20 mouse cellular contexts compared by ENCODE assay signal in genomic region chr7:13032541-13032940, GRCm38 (mm10). TPM values are rescaled to one million over a fixed set of nuclear protein-coding genes. Genes with fewer than 3 reads are reported as not detected.
DNase-seq lines count a peak whose midpoint lies in the region; ATAC-seq and TF ChIP-seq lines count a peak whose summit lies in the region.
"Had no signal": no experiment of that assay in that cellular context is flagged by ENCODE, and none has a peak within 500 bp of the region (broad histone marks: within the 10 kb centered on the region; RNA-seq: fewer than 3 reads in every experiment).

No protein-coding gene starts in this region.

- H3K27me3 ChIP-seq in forebrain, embryonic 10.5 days (ENCODE audit: poor library complexity, severe bottlenecking), result no peaks in the 10 kb centered on the region
- no peaks in the 10 kb centered on the region for H3K27me3 ChIP-seq in forebrain, embryonic 11.5 days (ENCODE audit: control insufficient read depth, insufficient read depth, low read length)
- no peaks in the 10 kb centered on the region for H3K27me3 ChIP-seq in intestine, embryonic 15.5 days (replicated peaks)
- H3K27me3 ChIP-seq in intestine, postnatal 0 days (replicated peaks; ENCODE audit: control insufficient read depth, insufficient read depth, low read length), result no peaks in the 10 kb centered on the region
- no peaks in the 10 kb centered on the region for H3K27me3 ChIP-seq in E14TG2a.4 (ENCODE audit: insufficient read depth, low read length)
- H3K27me3 ChIP-seq in limb, embryonic 13.5 days, result no peaks in the 10 kb centered on the region
- H3K27me3 ChIP-seq in thymus, adult 2 months (ENCODE audit: control insufficient read depth, insufficient read depth, low read length), result no peaks in the 10 kb centered on the region
- H3K27me3 ChIP-seq: heart, embryonic 13.5 days; midbrain, embryonic 12.5 days had no signal

- peak; percentile 23 for DNase-seq in forebrain, embryonic 10.5 days (ENCODE audit: extremely low spot score, low spot score)
- no peak for DNase-seq in forebrain, embryonic 11.5 days (ENCODE audit: low spot score)
- DNase-seq in thymus, adult 2 months, result no peak
- DNase-seq: adrenal gland, postnatal 25 days; gastrocnemius, postnatal 14 days; heart, adult 2 months; kidney, adult 18-20 months; kidney, postnatal 4 days; lung, adult 2 months; lung, postnatal 14 days; right cerebral cortex, postnatal 14 days had no signal

- ATAC-seq in forebrain, embryonic 11.5 days (replicated peaks; ENCODE audit: low FRiP score), result no peak
- ATAC-seq in intestine, embryonic 15.5 days, result no peak
- no peak for ATAC-seq in intestine, postnatal 0 days
- ATAC-seq in limb, embryonic 13.5 days (ENCODE audit: low FRiP score, low read depth), result no peak
- ATAC-seq in erythroid progenitor cell, adult 5-6 weeks (replicated peaks; ENCODE audit: low FRiP score, poor library complexity, severe bottlenecking), result no peak
- ATAC-seq: forebrain, embryonic 16.5 days had no signal

- peak overlapping the region; percentile 10; the same call in 1 of the 2 replicates for H3K4me3 ChIP-seq in forebrain, embryonic 10.5 days
- H3K4me3 ChIP-seq in forebrain, embryonic 11.5 days (ENCODE audit: low read depth, low read length), result no peak overlapping the region
- no peak overlapping the region for H3K4me3 ChIP-seq in intestine, embryonic 15.5 days (replicated peaks)
- no peak overlapping the region for H3K4me3 ChIP-seq in intestine, postnatal 0 days (ENCODE audit: low read depth, low read length)
- peak overlapping the region; percentile 89 for H3K4me3 ChIP-seq in E14TG2a.4 (replicated peaks; ENCODE audit: low read length)
- H3K4me3 ChIP-seq in limb, embryonic 13.5 days, result no peak overlapping the region
- H3K4me3 ChIP-seq in thymus, adult 2 months (ENCODE audit: control insufficient read depth, insufficient read depth, low read length), result no peak overlapping the region
- H3K4me3 ChIP-seq: heart, adult 2 months; left cerebral cortex, adult 2 months; midbrain, embryonic 12.5 days had no signal

- no peak for TF ChIP-seq POLR2A in thymus, adult 2 months (IDR thresholded peaks at IDR 0.05; ENCODE audit: control insufficient read depth, extremely low read depth, insufficient read depth, low read length, poor library complexity)

- H3K27ac ChIP-seq in forebrain, embryonic 10.5 days, result no peak overlapping the region
- H3K27ac ChIP-seq in forebrain, embryonic 11.5 days (ENCODE audit: low read depth, low read length), result no peak overlapping the region
- 0 out of 2 replicates have a peak overlapping the region, but pooled peaks have one; percentile 22 for H3K27ac ChIP-seq in intestine, embryonic 15.5 days
- no peak overlapping the region for H3K27ac ChIP-seq in intestine, postnatal 0 days (ENCODE audit: low read depth, low read length)
- no peak overlapping the region for H3K27ac ChIP-seq in limb, embryonic 13.5 days
- no peak overlapping the region for H3K27ac ChIP-seq in thymus, adult 2 months (ENCODE audit: control insufficient read depth, insufficient read depth, low read length)
- H3K27ac ChIP-seq: heart, adult 2 months; heart, embryonic 13.5 days; left cerebral cortex, adult 2 months; midbrain, embryonic 12.5 days had no signal

- no peak overlapping the region for H3K9ac ChIP-seq in forebrain, embryonic 11.5 days (ENCODE audit: low read length)
- peak overlapping the region; percentile 81; the same call in 1 of the 2 replicates for H3K9ac ChIP-seq in intestine, embryonic 15.5 days
- no peak overlapping the region for H3K9ac ChIP-seq in intestine, postnatal 0 days (ENCODE audit: low read depth, low read length)
- H3K9ac ChIP-seq in limb, embryonic 13.5 days, result peak overlapping the region; percentile 31; the same call in 1 of the 2 replicates
- H3K9ac ChIP-seq: midbrain, embryonic 12.5 days had no signal

- peaks cover 83% of the 10 kb centered on the region for H3K36me3 ChIP-seq in forebrain, embryonic 10.5 days (replicated peaks)
- peaks cover 46% of the 10 kb centered on the region for H3K36me3 ChIP-seq in forebrain, embryonic 11.5 days (ENCODE audit: control insufficient read depth, insufficient read depth, low read length)
- H3K36me3 ChIP-seq in intestine, embryonic 15.5 days, result peaks cover 59% of the 10 kb centered on the region
- peaks cover 61% of the 10 kb centered on the region for H3K36me3 ChIP-seq in intestine, postnatal 0 days (ENCODE audit: control insufficient read depth, insufficient read depth)
- peaks cover 88% of the 10 kb centered on the region for H3K36me3 ChIP-seq in E14TG2a.4 (ENCODE audit: insufficient read depth, low read length)
- H3K36me3 ChIP-seq in limb, embryonic 13.5 days, result peaks cover 78% of the 10 kb centered on the region
- peaks cover 54% of the 10 kb centered on the region for H3K36me3 ChIP-seq in thymus, adult 2 months (ENCODE audit: control insufficient read depth, insufficient read depth, low read length)

- 93% methylated on average over 7 of the region's 7 CpGs for WGBS in forebrain, embryonic 10.5 days
- WGBS in forebrain, embryonic 11.5 days, result 94% methylated on average over 7 of the region's 7 CpGs
- 87% methylated on average over 7 of the region's 7 CpGs for WGBS in intestine, embryonic 15.5 days
- WGBS in intestine, postnatal 0 days, result 91% methylated on average over 7 of the region's 7 CpGs
- WGBS in limb, embryonic 13.5 days, result 92% methylated on average over 7 of the region's 7 CpGs
- 97% methylated on average over 7 of the region's 7 CpGs for WGBS in thymus, adult 2 months

- no peak overlapping the region for H3K4me2 ChIP-seq in forebrain, embryonic 11.5 days (ENCODE audit: low read depth, low read length, severe bottlenecking)
- H3K4me2 ChIP-seq in intestine, embryonic 15.5 days (replicated peaks), result no peak overlapping the region
- H3K4me2 ChIP-seq in intestine, postnatal 0 days (replicated peaks; ENCODE audit: low read depth), result no peak overlapping the region
- no peak overlapping the region for H3K4me2 ChIP-seq in limb, embryonic 13.5 days (replicated peaks)

- no peaks in the 10 kb centered on the region for H3K9me3 ChIP-seq in forebrain, embryonic 10.5 days
- H3K9me3 ChIP-seq in forebrain, embryonic 11.5 days (ENCODE audit: control insufficient read depth, low read length), result no peaks in the 10 kb centered on the region
- no peaks in the 10 kb centered on the region for H3K9me3 ChIP-seq in intestine, embryonic 15.5 days
- no peaks in the 10 kb centered on the region for H3K9me3 ChIP-seq in intestine, postnatal 0 days (ENCODE audit: control insufficient read depth)
- H3K9me3 ChIP-seq in E14TG2a.4 (ENCODE audit: low read length), result no peaks in the 10 kb centered on the region
- no peaks in the 10 kb centered on the region for H3K9me3 ChIP-seq in limb, embryonic 13.5 days
- H3K9me3 ChIP-seq: heart, embryonic 13.5 days; midbrain, embryonic 12.5 days had no signal

- H3K4me1 ChIP-seq in forebrain, embryonic 10.5 days, result peaks cover 46% of the 10 kb centered on the region
- peaks cover 14% of the 10 kb centered on the region; the same call in 1 of the 2 replicates for H3K4me1 ChIP-seq in forebrain, embryonic 11.5 days (replicated peaks; ENCODE audit: control insufficient read depth, insufficient read depth, low read length)
- peaks cover 27% of the 10 kb centered on the region for H3K4me1 ChIP-seq in intestine, embryonic 15.5 days (replicated peaks)
- 0 out of 2 replicates have a peak, but pooled peaks cover 4% of the 10 kb centered on the region for H3K4me1 ChIP-seq in intestine, postnatal 0 days (replicated peaks; ENCODE audit: control insufficient read depth, insufficient read depth, low read length)
- peaks cover 89% of the 10 kb centered on the region for H3K4me1 ChIP-seq in E14TG2a.4 (replicated peaks; ENCODE audit: low read depth, low read length)
- peaks cover 39% of the 10 kb centered on the region for H3K4me1 ChIP-seq in limb, embryonic 13.5 days
- H3K4me1 ChIP-seq in thymus, adult 2 months (replicated peaks; ENCODE audit: control insufficient read depth, insufficient read depth, low read length), result peaks cover 19% of the 10 kb centered on the region

- no peak for TF ChIP-seq CTCF in intestine, postnatal 0 days (IDR thresholded peaks at IDR 0.05; ENCODE audit: low read depth)
- TF ChIP-seq CTCF in E14TG2a.4 (conservative IDR thresholded peaks at IDR 0.05; ENCODE audit: low read length), result no peak
- TF ChIP-seq CTCF in thymus, adult 2 months (IDR thresholded peaks at IDR 0.05; ENCODE audit: borderline replicate concordance, control insufficient read depth, extremely low read depth, insufficient read depth, low read length, poor library complexity), result no peak

RNA-seq across cellular contexts. Expression of gene Chmp2a, which starts 2.1 kb away (rescaled TPM):
- 97.3 and 102 TPM in 2 replicates for polyA plus RNA-seq in forebrain, embryonic 10.5 days (2016; fragmentation: Nextera tagmentation; extraction: Ambion mirVana)
- polyA plus RNA-seq in forebrain, embryonic 11.5 days (2014; fragmentation: Nextera tagmentation; extraction: Ambion mirVana), result 114 and 127 TPM in 2 replicates
- 162 and 177 TPM in 2 replicates for polyA plus RNA-seq in intestine, embryonic 15.5 days (2015; fragmentation: Nextera tagmentation; extraction: Ambion mirVana)
- polyA plus RNA-seq in intestine, postnatal 0 days (2015; fragmentation: Nextera tagmentation; extraction: Ambion mirVana), result 323 and 329 TPM in 2 replicates
- 127 and 133 TPM in 2 replicates for polyA plus RNA-seq in limb, embryonic 13.5 days (2015; fragmentation: Nextera tagmentation; extraction: Ambion mirVana)
- polyA plus RNA-seq in thymus, adult 2 months (2012; rRNA removed), result 65.6 and 65.7 TPM in 2 replicates
- total RNA-seq in erythroid progenitor cell, adult 5-6 weeks (2015; ENCODE audit: low replicate concordance), result 116 and 138 TPM in 2 replicates
- 125 and 153 TPM in 2 replicates for total RNA-seq in erythroid progenitor cell, adult 5-6 weeks (2017; ENCODE audit: low replicate concordance)

RNA-seq across cellular contexts. Expression of gene Ube2m, which starts 5.5 kb away (rescaled TPM):
- 82.9 and 88.7 TPM in 2 replicates for polyA plus RNA-seq in forebrain, embryonic 10.5 days (2016; fragmentation: Nextera tagmentation; extraction: Ambion mirVana)
- polyA plus RNA-seq in forebrain, embryonic 11.5 days (2014; fragmentation: Nextera tagmentation; extraction: Ambion mirVana), result 165 and 183 TPM in 2 replicates
- polyA plus RNA-seq in intestine, embryonic 15.5 days (2015; fragmentation: Nextera tagmentation; extraction: Ambion mirVana), result 109 and 118 TPM in 2 replicates
- polyA plus RNA-seq in intestine, postnatal 0 days (2015; fragmentation: Nextera tagmentation; extraction: Ambion mirVana), result 96.8 and 107 TPM in 2 replicates
- 100 and 114 TPM in 2 replicates for polyA plus RNA-seq in limb, embryonic 13.5 days (2015; fragmentation: Nextera tagmentation; extraction: Ambion mirVana)
- 236 and 244 TPM in 2 replicates for polyA plus RNA-seq in thymus, adult 2 months (2012; rRNA removed)
- total RNA-seq in erythroid progenitor cell, adult 5-6 weeks (2015; ENCODE audit: low replicate concordance), result 70.0 and 96.9 TPM in 2 replicates
- total RNA-seq in erythroid progenitor cell, adult 5-6 weeks (2017; ENCODE audit: low replicate concordance), result 61.0 and 94.6 TPM in 2 replicates

RNA-seq across cellular contexts. Expression of gene Mzf1, which starts 22.0 kb away (rescaled TPM):
- polyA plus RNA-seq in forebrain, embryonic 10.5 days (2016; fragmentation: Nextera tagmentation; extraction: Ambion mirVana), result 3.9 and 4.3 TPM in 2 replicates
- polyA plus RNA-seq in forebrain, embryonic 11.5 days (2014; fragmentation: Nextera tagmentation; extraction: Ambion mirVana), result 3.8 and 4.0 TPM in 2 replicates
- polyA plus RNA-seq in intestine, embryonic 15.5 days (2015; fragmentation: Nextera tagmentation; extraction: Ambion mirVana), result 2.1 and 2.5 TPM in 2 replicates
- 0.83 and 1.1 TPM in 2 replicates for polyA plus RNA-seq in intestine, postnatal 0 days (2015; fragmentation: Nextera tagmentation; extraction: Ambion mirVana)
- polyA plus RNA-seq in limb, embryonic 13.5 days (2015; fragmentation: Nextera tagmentation; extraction: Ambion mirVana), result 3.2 and 3.8 TPM in 2 replicates
- polyA plus RNA-seq in thymus, adult 2 months (2012; rRNA removed), result 3.5 and 4.5 TPM in 2 replicates
- not detected in 2 replicates for total RNA-seq in erythroid progenitor cell, adult 5-6 weeks (2015; ENCODE audit: low replicate concordance)
- total RNA-seq in erythroid progenitor cell, adult 5-6 weeks (2017; ENCODE audit: low replicate concordance), result not detected in 2 replicates

RNA-seq across cellular contexts. Expression of gene Zbtb45, which starts 22.7 kb away (rescaled TPM):
- 29.7 and 30.7 TPM in 2 replicates for polyA plus RNA-seq in forebrain, embryonic 10.5 days (2016; fragmentation: Nextera tagmentation; extraction: Ambion mirVana)
- polyA plus RNA-seq in forebrain, embryonic 11.5 days (2014; fragmentation: Nextera tagmentation; extraction: Ambion mirVana), result 31.9 and 37.3 TPM in 2 replicates
- polyA plus RNA-seq in intestine, embryonic 15.5 days (2015; fragmentation: Nextera tagmentation; extraction: Ambion mirVana), result 20.7 and 21.2 TPM in 2 replicates
- polyA plus RNA-seq in intestine, postnatal 0 days (2015; fragmentation: Nextera tagmentation; extraction: Ambion mirVana), result 11.2 and 11.6 TPM in 2 replicates
- 28.0 and 29.6 TPM in 2 replicates for polyA plus RNA-seq in limb, embryonic 13.5 days (2015; fragmentation: Nextera tagmentation; extraction: Ambion mirVana)
- 78.8 and 127 TPM in 2 replicates for polyA plus RNA-seq in thymus, adult 2 months (2012; rRNA removed)
- 4.0 and 10.1 TPM in 2 replicates for total RNA-seq in erythroid progenitor cell, adult 5-6 weeks (2015; ENCODE audit: low replicate concordance)
- total RNA-seq in erythroid progenitor cell, adult 5-6 weeks (2017; ENCODE audit: low replicate concordance), result 6.7 and 7.6 TPM in 2 replicates

RNA-seq across cellular contexts. Expression of gene Trim28, which starts 33.6 kb away (rescaled TPM):
- polyA plus RNA-seq in forebrain, embryonic 10.5 days (2016; fragmentation: Nextera tagmentation; extraction: Ambion mirVana), result 415 and 417 TPM in 2 replicates
- 507 and 586 TPM in 2 replicates for polyA plus RNA-seq in forebrain, embryonic 11.5 days (2014; fragmentation: Nextera tagmentation; extraction: Ambion mirVana)
- polyA plus RNA-seq in intestine, embryonic 15.5 days (2015; fragmentation: Nextera tagmentation; extraction: Ambion mirVana), result 218 and 244 TPM in 2 replicates
- polyA plus RNA-seq in intestine, postnatal 0 days (2015; fragmentation: Nextera tagmentation; extraction: Ambion mirVana), result 82.8 and 85.3 TPM in 2 replicates
- polyA plus RNA-seq in limb, embryonic 13.5 days (2015; fragmentation: Nextera tagmentation; extraction: Ambion mirVana), result 316 and 329 TPM in 2 replicates
- polyA plus RNA-seq in thymus, adult 2 months (2012; rRNA removed), result 902 and 905 TPM in 2 replicates
- 194 and 220 TPM in 2 replicates for total RNA-seq in erythroid progenitor cell, adult 5-6 weeks (2015; ENCODE audit: low replicate concordance)
- 137 and 141 TPM in 2 replicates for total RNA-seq in erythroid progenitor cell, adult 5-6 weeks (2017; ENCODE audit: low replicate concordance)

Comparison
In these comparisons a context has a peak if more than half of its experiments do, and no peak if none do; other contexts are left out.
1. H3K4me3 ChIP-seq: peak in forebrain, embryonic 10.5 days (single experiment) and E14TG2a.4 (single experiment); none in forebrain, embryonic 11.5 days (single experiment), intestine, embryonic 15.5 days (single experiment), intestine, postnatal 0 days (single experiment), limb, embryonic 13.5 days (single experiment) and thymus, adult 2 months (single experiment).
2. H3K9ac ChIP-seq: peak in intestine, embryonic 15.5 days (single experiment) and limb, embryonic 13.5 days (single experiment); none in forebrain, embryonic 11.5 days (single experiment) and intestine, postnatal 0 days (single experiment).